ENCODE assay signal across 12 mouse cellular contexts in genomic region chr3:103601011-103601410, GRCm38 (mm10). TPM values are rescaled to one million over a fixed set of nuclear protein-coding genes. Genes with fewer than 3 reads are reported as not detected.
A peak's percentile ranks its signal among the peaks of the same experiment; 100 is the strongest.
DNase-seq lines count a peak whose midpoint lies in the region; ATAC-seq lines count a peak whose summit lies in the region.
"Had no signal": no experiment of that assay in that cellular context is flagged by ENCODE, and none has a peak within 500 bp of the region (broad histone marks: within the 10 kb centered on the region; RNA-seq: fewer than 3 reads in every experiment).

No protein-coding gene starts in this region.

- no peak for ATAC-seq in CD4-positive, CD25-positive, alpha-beta regulatory T cell, adult 4 months

- peak; percentile 29 to 43 for DNase-seq in cerebellum, postnatal 25 days
- no peak for DNase-seq in cerebellum, adult 18-20 months
- DNase-seq in right cerebral cortex, adult 2 months (ENCODE audit: low spot score in 2 of 2): peak; percentile 68 to 70
- no peak for DNase-seq in right cerebral cortex, postnatal 4 days
- peak; percentile 35 to 36 for DNase-seq in heart, postnatal 10 days
- DNase-seq in gastrocnemius, postnatal 10 days: no peak
- no peak for DNase-seq in kidney, postnatal 25 days
- DNase-seq: cerebellum, adult 9-11 months; kidney, adult 11 months had no signal

- intact Hi-C loops in heart, postnatal 10 days (cut with DNase I): no loop called here

RNA-seq across cellular contexts. Expression of gene Syt6, which starts 26.0 kb away (rescaled TPM):
- not detected for total RNA-seq in heart, postnatal 10 days (2021)
- total RNA-seq in gastrocnemius, postnatal 10 days (2021): under 1 TPM in 1 of 2 experiments, not detected in 1; 0.36 TPM
- polyA plus RNA-seq in CD4-positive, CD25-positive, alpha-beta regulatory T cell, adult 4 months (2017; shearing (Covaris generic)): not detected
- total RNA-seq: gastrocnemius, postnatal 4 days had no signal
- polyA plus RNA-seq: erythroblast, embryonic 14.5 days had no signal

RNA-seq across cellular contexts. Expression of gene Atg4a-ps, which starts 44.9 kb away (rescaled TPM):
- total RNA-seq in heart, postnatal 10 days (2021): 1 to 10 TPM in 1 of 2 experiments, not detected in 1; 1.5 TPM
- total RNA-seq in gastrocnemius, postnatal 10 days (2021): 1 to 10 TPM in 1 of 2 experiments, under 1 TPM in 1; 0.14 to 5.3 TPM
- polyA plus RNA-seq in CD4-positive, CD25-positive, alpha-beta regulatory T cell, adult 4 months (2017; shearing (Covaris generic)): 1 to 10 TPM; 1.2 to 2.4 TPM
- polyA plus RNA-seq: erythroblast, embryonic 14.5 days had no signal

Comparison
In these comparisons a context has a peak if more than half of its experiments do, and no peak if none do; other contexts are left out.
1. DNase-seq: peak in cerebellum, postnatal 25 days (2 of 2), right cerebral cortex, adult 2 months (2 of 2) and heart, postnatal 10 days (2 of 2); none in cerebellum, adult 18-20 months (0 of 2), right cerebral cortex, postnatal 4 days (single experiment), gastrocnemius, postnatal 10 days (single experiment) and kidney, postnatal 25 days (0 of 2).